In genomic region chr5:36795647-36796295, GRCm38 (mm10) we compare ENCODE assay signal across 8 mouse cellular contexts. TPM values are rescaled to one million over a fixed set of nuclear protein-coding genes. Genes with fewer than 3 reads are reported as not detected.
DNase-seq lines count a peak whose midpoint lies in the region; ATAC-seq lines count a peak whose summit lies in the region.
"Not testable (repeated sequence)": the region's sequence is repeated elsewhere in the genome, so short reads cannot be mapped to it uniquely, and the experiment has no call there.

No protein-coding gene starts in this region.

- H3K4me3 ChIP-seq in hindbrain, embryonic 13.5 days, result peak overlapping the region; percentile 68

- not testable (repeated sequence) for H3K9me3 ChIP-seq in hindbrain, embryonic 13.5 days

- peak overlapping the region; percentile 89 for H3K9ac ChIP-seq in hindbrain, embryonic 13.5 days

- not testable (repeated sequence) for H3K27me3 ChIP-seq in hindbrain, embryonic 13.5 days

- peaks cover 13% of the 10 kb centered on the region for H3K36me3 ChIP-seq in hindbrain, embryonic 13.5 days

- peak; percentile 71 for DNase-seq in R1 (ENCODE audit: low read depth, low spot score)
- DNase-seq in cerebellum, postnatal 25 days, result peak; percentile 78 to 81
- DNase-seq in frontal cortex, postnatal 25 days (ENCODE audit: low spot score in 2 of 2), result peak; percentile 34 to 53
- DNase-seq in layer of hippocampus, postnatal 25 days (ENCODE audit: extremely low spot score in 1 of 2, low spot score in 1 of 2), result peak; percentile 54 to 63
- peak; percentile 80 for DNase-seq in lung, postnatal 10 days
- DNase-seq in ovary, postnatal 36 days (ENCODE audit: low spot score), result peak; percentile 69
- peak; percentile 77 for DNase-seq in thymus, postnatal 14 days

- peak overlapping the region; percentile 60 for H3K4me2 ChIP-seq in hindbrain, embryonic 13.5 days

- peaks cover 14% of the 10 kb centered on the region for H3K4me1 ChIP-seq in hindbrain, embryonic 13.5 days (replicated peaks)

- peak; percentile 71 for ATAC-seq in hindbrain, embryonic 13.5 days (ENCODE audit: low FRiP score)

- 5% methylated on average over 35 of the region's 37 CpGs for WGBS in hindbrain, embryonic 13.5 days

- H3K27ac ChIP-seq in hindbrain, embryonic 13.5 days, result peak overlapping the region; percentile 96

RNA-seq across cellular contexts. Expression of gene Mrfap1, which starts 0.8 kb away (rescaled TPM):
- polyA plus RNA-seq in hindbrain, embryonic 13.5 days (2015; fragmentation: Nextera tagmentation; extraction: Ambion mirVana), result 294 and 302 TPM in 2 replicates
- 100 to 1,000 TPM; 569 to 617 TPM for total RNA-seq in layer of hippocampus, postnatal 25 days (2021)

RNA-seq across cellular contexts. Expression of gene Man2b2, which starts 34.7 kb away (rescaled TPM):
- 12.1 and 12.3 TPM in 2 replicates for polyA plus RNA-seq in hindbrain, embryonic 13.5 days (2015; fragmentation: Nextera tagmentation; extraction: Ambion mirVana)
- 10 to 100 TPM; 27.8 to 28.2 TPM for total RNA-seq in layer of hippocampus, postnatal 25 days (2021)

RNA-seq across cellular contexts. Expression of gene Bloc1s4, which starts 47.3 kb away (rescaled TPM):
- 25.2 and 27.1 TPM in 2 replicates for polyA plus RNA-seq in hindbrain, embryonic 13.5 days (2015; fragmentation: Nextera tagmentation; extraction: Ambion mirVana)
- total RNA-seq in layer of hippocampus, postnatal 25 days (2021), result 10 to 100 TPM; 25.2 to 26.1 TPM

Comparison
In these comparisons a context has a peak if more than half of its experiments do, and no peak if none do; other contexts are left out.
1. Peak in every context shown above with its lines: DNase-seq, ATAC-seq, H3K4me3 ChIP-seq and H3K27ac ChIP-seq.